18 mouse cellular contexts compared by ENCODE assay signal in genomic region chr9:110937506-110938490, GRCm38 (mm10). TPM values are rescaled to one million over a fixed set of nuclear protein-coding genes. Genes with fewer than 3 reads are reported as not detected.
DNase-seq lines count a peak whose midpoint lies in the region; ATAC-seq and TF ChIP-seq lines count a peak whose summit lies in the region.
"Had no signal": no experiment of that assay in that cellular context is flagged by ENCODE, and none has a peak within 500 bp of the region (broad histone marks: within the 10 kb centered on the region; RNA-seq: fewer than 3 reads in every experiment).

No protein-coding gene starts in this region.

- H3K27ac ChIP-seq in thymus, adult 2 months (ENCODE audit: control insufficient read depth, insufficient read depth, low read length) = no peak overlapping the region
- H3K27ac ChIP-seq: embryonic facial prominence, embryonic 13.5 days; forebrain, embryonic 13.5 days; limb, embryonic 13.5 days; macrophage had no signal

- DNase-seq in CD4-positive, CD25-positive, alpha-beta regulatory T cell, adult 2 months (ENCODE audit: low read depth, low spot score) = peak; percentile 65
- DNase-seq in kidney, adult 9 months = peak; percentile 12
- no peak for DNase-seq in kidney, postnatal 4 days
- DNase-seq in thymus, adult 2 months = peak; percentile 19
- DNase-seq in thymus, postnatal 25 days = no peak
- no peak for DNase-seq in right cerebral cortex, postnatal 4 days
- DNase-seq in cerebellum, postnatal 36 days = no peak
- DNase-seq: cerebellum, adult 11-12 months; gastrocnemius, postnatal 36 days; heart, postnatal 10 days; kidney, adult 11 months; right cerebral cortex, postnatal 25 days had no signal

- peaks cover 6% of the 10 kb centered on the region for H3K4me1 ChIP-seq in thymus, adult 2 months (replicated peaks; ENCODE audit: control insufficient read depth, insufficient read depth, low read length)
- H3K4me1 ChIP-seq: embryonic facial prominence, embryonic 13.5 days; forebrain, embryonic 13.5 days; limb, embryonic 13.5 days had no signal

- no peak for ATAC-seq in CD4-positive, CD25-positive, alpha-beta regulatory T cell, adult 4 months
- ATAC-seq: forebrain, embryonic 13.5 days had no signal

- no peak for TF ChIP-seq POLR2A in thymus, adult 2 months (IDR thresholded peaks at IDR 0.05; ENCODE audit: control insufficient read depth, extremely low read depth, insufficient read depth, low read length, poor library complexity)

- H3K4me3 ChIP-seq in thymus, adult 2 months (ENCODE audit: control insufficient read depth, insufficient read depth, low read length) = no peak overlapping the region
- H3K4me3 ChIP-seq: embryonic facial prominence, embryonic 13.5 days; forebrain, embryonic 13.5 days; limb, embryonic 13.5 days had no signal

- no peaks in the 10 kb centered on the region for H3K36me3 ChIP-seq in thymus, adult 2 months (ENCODE audit: control insufficient read depth, insufficient read depth, low read length)
- H3K36me3 ChIP-seq: embryonic facial prominence, embryonic 13.5 days; limb, embryonic 13.5 days had no signal

- 77% methylated on average over 12 of the region's 12 CpGs for WGBS in thymus, adult 2 months

- no peaks in the 10 kb centered on the region for H3K27me3 ChIP-seq in thymus, adult 2 months (ENCODE audit: control insufficient read depth, insufficient read depth, low read length)
- H3K27me3 ChIP-seq: forebrain, embryonic 13.5 days; limb, embryonic 13.5 days had no signal

- TF ChIP-seq CTCF in thymus, adult 2 months (IDR thresholded peaks at IDR 0.05; ENCODE audit: borderline replicate concordance, control insufficient read depth, extremely low read depth, insufficient read depth, low read length, poor library complexity) = no peak

RNA-seq across cellular contexts. Expression of gene Tdgf1, which starts 8.2 kb away (rescaled TPM):
- polyA plus RNA-seq in CD4-positive, CD25-positive, alpha-beta regulatory T cell, adult 4 months (2017; shearing (Covaris generic)) = 1 to 10 TPM in 1 of 2 experiments, under 1 TPM in 1; 0.22 to 1.2 TPM
- polyA plus RNA-seq in thymus, adult 2 months (2012; rRNA removed) = 0.47 and 0.66 TPM in 2 replicates
- polyA plus RNA-seq: forebrain, embryonic 13.5 days; macrophage; stomach, embryonic 14.5 days had no signal

RNA-seq across cellular contexts. Expression of gene Lrrc2, which starts 13.5 kb away (rescaled TPM):
- under 1 TPM in 1 of 2 experiments, not detected in 1; 0.12 TPM for polyA plus RNA-seq in CD4-positive, CD25-positive, alpha-beta regulatory T cell, adult 4 months (2017; shearing (Covaris generic))
- 0.03 and 1.1 TPM in 2 replicates for polyA plus RNA-seq in thymus, adult 2 months (2012; rRNA removed)
- polyA plus RNA-seq: limb, embryonic 13.5 days; macrophage; stomach, embryonic 14.5 days had no signal

RNA-seq across cellular contexts. Expression of gene Fam240a, which starts 21.1 kb away (rescaled TPM):
- under 1 TPM in 1 of 2 experiments, not detected in 1; 0.69 TPM for polyA plus RNA-seq in CD4-positive, CD25-positive, alpha-beta regulatory T cell, adult 4 months (2017; shearing (Covaris generic))
- 0.74 and 1.7 TPM in 2 replicates for polyA plus RNA-seq in thymus, adult 2 months (2012; rRNA removed)
- polyA plus RNA-seq: embryonic facial prominence, embryonic 13.5 days; forebrain, embryonic 13.5 days; limb, embryonic 13.5 days; macrophage; stomach, embryonic 14.5 days had no signal

RNA-seq across cellular contexts. Expression of gene Rtp3, which starts 52.6 kb away (rescaled TPM):
- polyA plus RNA-seq in CD4-positive, CD25-positive, alpha-beta regulatory T cell, adult 4 months (2017; shearing (Covaris generic)) = not detected
- 0.57 and 1.1 TPM in 2 replicates for polyA plus RNA-seq in thymus, adult 2 months (2012; rRNA removed)
- polyA plus RNA-seq: forebrain, embryonic 13.5 days; limb, embryonic 13.5 days; macrophage; stomach, embryonic 14.5 days had no signal

RNA-seq across cellular contexts. Expression of gene Tmie, which starts 57.9 kb away (rescaled TPM):
- 1 to 10 TPM; 2.5 to 3.5 TPM for polyA plus RNA-seq in CD4-positive, CD25-positive, alpha-beta regulatory T cell, adult 4 months (2017; shearing (Covaris generic))
- polyA plus RNA-seq in thymus, adult 2 months (2012; rRNA removed) = 11.3 and 12.3 TPM in 2 replicates

Comparison
In these comparisons a context has a peak if more than half of its experiments do, and no peak if none do; other contexts are left out.
1. DNase-seq: peak in CD4-positive, CD25-positive, alpha-beta regulatory T cell, adult 2 months (single experiment), kidney, adult 9 months (single experiment) and thymus, adult 2 months (single experiment); none in kidney, postnatal 4 days (0 of 2), thymus, postnatal 25 days (single experiment), right cerebral cortex, postnatal 4 days (single experiment) and cerebellum, postnatal 36 days (0 of 2).